Mouse (Mus musculus) left cerebral cortex, adult 11 months (tissue): Measurements from ENCODE around the gene Oxgr1.

Experiments
- DNase-seq: peaks from one replicate; pipeline ENCODE4 v3.0.0; 2022; ENCODE audit warnings: low spot score

The Oxgr1 gene

DNA sequence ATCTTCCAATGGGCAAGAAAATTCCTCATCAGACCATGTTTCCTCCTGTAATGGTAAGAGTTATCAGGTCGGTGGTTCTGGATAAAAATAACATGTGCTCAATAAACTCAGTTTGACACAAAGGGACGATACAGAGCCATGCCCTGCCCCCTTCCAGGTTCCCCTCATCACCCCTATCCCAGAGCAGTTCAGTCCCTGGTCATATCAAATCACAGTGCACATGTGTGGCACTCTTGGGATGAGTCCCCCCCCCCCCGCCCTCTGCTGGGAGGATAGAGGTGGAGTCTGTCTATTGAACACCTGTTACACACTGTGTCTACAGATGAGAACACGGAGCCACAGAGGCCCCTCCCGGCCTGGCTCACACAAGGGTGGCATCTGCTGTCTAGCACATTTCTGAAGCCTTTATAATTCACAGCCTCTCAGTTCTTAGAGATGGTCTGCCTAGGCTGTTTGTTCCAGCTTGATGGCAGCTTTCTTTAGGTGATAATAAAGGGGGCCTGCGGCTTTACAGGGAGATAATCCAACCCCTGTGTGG, 61.5 kb downstream of the Oxgr1 start:
- DNase-seq, result no peak
